Mouse (Mus musculus): ENCODE measurements at regions not wholly inside any gene's neighbourhood (a gene's known extent, or its start where the extent isn't known, plus 50 kb on each side); places are given as distances from the start of the nearest gene placed in this dataset.
A peak's percentile ranks its signal among the peaks of the same experiment; 100 is the strongest.

DNA sequence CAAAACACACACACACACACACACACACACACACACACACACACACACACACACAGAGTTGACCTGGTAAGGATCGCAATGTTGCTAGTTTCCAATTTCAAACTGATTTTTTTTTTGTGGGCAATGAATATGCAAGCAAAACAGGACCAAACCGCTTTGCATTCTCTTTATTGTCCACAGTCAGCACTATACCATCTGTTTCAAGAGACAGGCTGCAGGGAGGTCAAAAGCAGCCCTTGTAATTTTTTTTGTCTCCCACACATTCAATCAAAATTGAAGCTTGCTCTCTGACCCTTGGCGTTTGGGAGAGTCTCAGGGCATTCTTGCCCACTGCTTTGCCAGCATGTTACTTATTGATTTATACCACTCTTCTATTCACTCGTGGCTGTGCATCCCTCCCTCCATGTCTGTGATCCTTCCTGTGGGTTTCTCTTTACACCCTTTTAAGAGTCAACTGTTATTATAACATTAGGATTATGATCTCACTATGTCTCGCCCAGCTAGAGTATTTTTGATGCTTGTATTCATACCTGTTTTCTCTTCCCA is 110.1 kb downstream of the S1pr1 start:
- Histone ChIP-seq H3K27me3 (ENCODE audit: control insufficient read depth, insufficient read depth, insufficient read length) (no peaks in the 10 kb centered on the region), H3ac (ENCODE audit: control insufficient read depth, insufficient read length, low read depth) (no peak overlapping the region), H3K4me3 (ENCODE audit: insufficient read depth, poor library complexity, severe bottlenecking) (no peak overlapping the region), H3K36me3 (ENCODE audit: control insufficient read depth, insufficient read depth) (no peaks in the 10 kb centered on the region), H3K79me3 (ENCODE audit: low read depth) (no peaks in the 10 kb centered on the region), H3K79me2 (ENCODE audit: control insufficient read depth, insufficient read depth) (no peaks in the 10 kb centered on the region)
- TF ChIP-seq CTCF (IDR thresholded peaks at IDR 0.05; ENCODE audit: control insufficient read depth, insufficient read depth, insufficient read length) (no peak), CEBPB (IDR thresholded peaks at IDR 0.05; ENCODE audit: low read depth) (no peak), MYOD1 (IDR thresholded peaks at IDR 0.05; ENCODE audit: control insufficient read depth, insufficient read length, low read depth) (no peak), MAX (IDR thresholded peaks at IDR 0.05) (no peak)

DNA sequence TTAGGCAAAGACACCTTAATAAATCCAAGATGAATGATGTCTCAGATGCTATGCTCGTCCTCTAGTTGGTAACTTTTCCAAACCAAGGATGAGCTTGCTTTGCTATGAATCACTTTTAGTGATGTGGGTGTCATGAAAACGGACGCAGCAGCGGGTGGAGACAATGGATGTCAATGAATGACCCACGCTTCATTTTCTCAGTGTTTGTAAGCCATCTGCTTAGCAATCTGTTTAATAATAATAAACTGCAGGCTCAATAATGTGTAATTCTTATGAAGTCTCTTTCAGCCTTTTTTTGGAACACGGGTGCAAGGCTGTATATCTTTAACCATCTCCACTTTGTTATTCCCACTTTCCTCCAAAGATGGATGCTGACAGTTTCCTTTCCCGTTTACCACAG is 110.6 kb downstream of the S1pr1 start:
- no peaks in the 10 kb centered on the region for H3K27me3 ChIP-seq (ENCODE audit: control insufficient read depth, insufficient read depth, insufficient read length)
- no peak overlapping the region for H3ac ChIP-seq (ENCODE audit: control insufficient read depth, insufficient read length, low read depth)
- TF ChIP-seq MYOG (IDR thresholded peaks at IDR 0.05; ENCODE audit: control insufficient read depth, extremely low read depth, insufficient read length): no peak
- TF ChIP-seq MAX (IDR thresholded peaks at IDR 0.05): no peak
- no peak for TF ChIP-seq CTCF (IDR thresholded peaks at IDR 0.05; ENCODE audit: control insufficient read depth, insufficient read depth, insufficient read length)
- TF ChIP-seq CEBPB (IDR thresholded peaks at IDR 0.05; ENCODE audit: low read depth): no peak
- no peak for TF ChIP-seq MYOD1 (IDR thresholded peaks at IDR 0.05; ENCODE audit: control insufficient read depth, insufficient read length, low read depth)
- TF ChIP-seq USF1 (IDR thresholded peaks at IDR 0.05; ENCODE audit: low read depth): no peak
- no peak for TF ChIP-seq FOSL1 (IDR thresholded peaks at IDR 0.05; ENCODE audit: insufficient read depth, low read length, poor library complexity, severe bottlenecking)
- H3K36me3 ChIP-seq (ENCODE audit: control insufficient read depth, insufficient read depth): no peaks in the 10 kb centered on the region
- H3K79me2 ChIP-seq (ENCODE audit: control insufficient read depth, insufficient read depth): no peaks in the 10 kb centered on the region
- H3K79me3 ChIP-seq (ENCODE audit: low read depth): no peaks in the 10 kb centered on the region
- no peak overlapping the region for H3K4me3 ChIP-seq (ENCODE audit: insufficient read depth, poor library complexity, severe bottlenecking)

DNA sequence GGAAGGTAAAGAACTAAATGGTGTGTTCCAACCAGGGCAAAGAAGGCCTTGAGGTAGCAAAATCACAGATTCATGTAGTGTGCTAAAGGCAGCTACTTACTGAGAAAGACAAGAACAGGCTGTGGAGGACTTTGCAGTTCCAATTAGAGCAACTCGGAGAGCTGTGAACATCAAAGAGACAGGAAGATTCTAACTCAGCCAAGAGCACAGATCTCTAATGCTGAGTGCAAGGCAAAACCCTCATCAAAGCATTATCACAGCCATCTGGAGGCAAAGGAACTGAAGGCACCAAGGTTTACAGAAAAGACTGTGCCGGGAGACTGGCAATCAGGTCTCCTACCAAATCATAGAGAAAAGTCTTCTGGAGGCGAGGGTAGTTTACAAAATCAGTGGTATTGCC is 111.1 kb downstream of the S1pr1 start:
- Histone ChIP-seq H3ac (ENCODE audit: control insufficient read depth, insufficient read length, low read depth) (no peak overlapping the region), H3K36me3 (ENCODE audit: control insufficient read depth, insufficient read depth) (no peaks in the 10 kb centered on the region), H3K79me3 (ENCODE audit: low read depth) (no peaks in the 10 kb centered on the region), H3K4me3 (ENCODE audit: insufficient read depth, poor library complexity, severe bottlenecking) (no peak overlapping the region), H3K79me2 (ENCODE audit: control insufficient read depth, insufficient read depth) (no peaks in the 10 kb centered on the region), H3K27me3 (ENCODE audit: control insufficient read depth, insufficient read depth, insufficient read length) (no peaks in the 10 kb centered on the region)
- TF ChIP-seq USF1 (IDR thresholded peaks at IDR 0.05; ENCODE audit: low read depth): no peak
- TF ChIP-seq MAX (IDR thresholded peaks at IDR 0.05): no peak
- no peak for TF ChIP-seq MYOG (IDR thresholded peaks at IDR 0.05; ENCODE audit: control insufficient read depth, extremely low read depth, insufficient read length)
- TF ChIP-seq CEBPB (IDR thresholded peaks at IDR 0.05; ENCODE audit: low read depth): no peak
- no peak for TF ChIP-seq MYOD1 (IDR thresholded peaks at IDR 0.05; ENCODE audit: control insufficient read depth, insufficient read length, low read depth)
- no peak for TF ChIP-seq CTCF (IDR thresholded peaks at IDR 0.05; ENCODE audit: control insufficient read depth, insufficient read depth, insufficient read length)
- TF ChIP-seq FOSL1 (IDR thresholded peaks at IDR 0.05; ENCODE audit: insufficient read depth, low read length, poor library complexity, severe bottlenecking): no peak

DNA sequence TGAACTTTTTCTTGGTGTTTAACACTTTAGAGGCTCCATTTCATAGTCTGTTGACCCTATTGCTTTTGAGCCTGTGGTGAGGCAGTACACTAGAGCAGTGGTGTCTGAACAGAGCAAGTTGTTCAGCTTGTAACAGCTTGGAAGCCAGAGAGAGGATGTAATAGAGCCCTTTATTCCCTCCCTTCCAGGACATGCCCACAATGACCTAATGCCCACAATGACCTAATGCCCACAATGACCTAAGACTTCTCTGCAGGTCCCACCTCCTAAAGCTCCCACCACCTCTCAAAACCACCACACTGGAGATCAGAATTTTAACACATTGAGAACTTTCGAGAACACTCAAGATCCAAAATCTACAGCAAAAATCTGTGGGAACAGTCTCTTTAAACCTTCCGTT is 115.6 kb downstream of the S1pr1 start:
- Histone ChIP-seq H3K79me2 (ENCODE audit: control insufficient read depth, insufficient read depth) (no peaks in the 10 kb centered on the region), H3K79me3 (ENCODE audit: low read depth) (no peaks in the 10 kb centered on the region), H3K4me3 (ENCODE audit: insufficient read depth, poor library complexity, severe bottlenecking) (no peak overlapping the region), H3K27me3 (ENCODE audit: control insufficient read depth, insufficient read depth, insufficient read length) (no peaks in the 10 kb centered on the region), H3K36me3 (ENCODE audit: control insufficient read depth, insufficient read depth) (no peaks in the 10 kb centered on the region), H3ac (ENCODE audit: control insufficient read depth, insufficient read length, low read depth) (no peak overlapping the region)
- TF ChIP-seq MYOD1 (IDR thresholded peaks at IDR 0.05; ENCODE audit: control insufficient read depth, insufficient read length, low read depth): no peak
- TF ChIP-seq CTCF (IDR thresholded peaks at IDR 0.05; ENCODE audit: control insufficient read depth, insufficient read depth, insufficient read length): no peak
- no peak for TF ChIP-seq FOSL1 (IDR thresholded peaks at IDR 0.05; ENCODE audit: insufficient read depth, low read length, poor library complexity, severe bottlenecking)
- no peak for TF ChIP-seq CEBPB (IDR thresholded peaks at IDR 0.05; ENCODE audit: low read depth)
- TF ChIP-seq MAX (IDR thresholded peaks at IDR 0.05): no peak

DNA sequence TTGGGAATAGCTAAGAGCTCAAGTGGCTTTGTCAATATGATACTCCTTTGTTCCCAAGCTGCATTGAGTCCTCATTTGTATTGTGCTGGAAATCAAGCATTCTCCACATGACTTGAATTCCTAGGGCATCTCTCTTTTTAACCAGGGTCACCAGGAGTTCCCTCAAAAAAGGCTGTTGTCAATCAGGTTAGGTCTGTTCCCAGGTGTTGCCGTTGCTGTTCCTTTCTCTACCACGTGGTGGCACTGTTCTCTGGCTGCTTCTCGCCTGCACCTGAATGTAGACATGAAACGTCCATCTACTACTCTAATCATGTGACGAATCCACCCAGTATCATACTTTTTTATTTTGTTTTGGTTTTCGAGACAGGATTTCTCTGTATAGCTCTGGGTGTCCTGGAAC is 118.3 kb downstream of the S1pr1 start:
- no peak overlapping the region for H3K4me3 ChIP-seq (ENCODE audit: insufficient read depth, poor library complexity, severe bottlenecking)
- H3K27me3 ChIP-seq (ENCODE audit: control insufficient read depth, insufficient read depth, insufficient read length): no peaks in the 10 kb centered on the region
- no peaks in the 10 kb centered on the region for H3K36me3 ChIP-seq (ENCODE audit: control insufficient read depth, insufficient read depth)
- H3K79me2 ChIP-seq (ENCODE audit: control insufficient read depth, insufficient read depth): no peaks in the 10 kb centered on the region
- H3K79me3 ChIP-seq (ENCODE audit: low read depth): no peaks in the 10 kb centered on the region
- no peak overlapping the region for H3ac ChIP-seq (ENCODE audit: control insufficient read depth, insufficient read length, low read depth)
- TF ChIP-seq CEBPB (IDR thresholded peaks at IDR 0.05; ENCODE audit: low read depth): no peak
- TF ChIP-seq CTCF (IDR thresholded peaks at IDR 0.05; ENCODE audit: control insufficient read depth, insufficient read depth, insufficient read length): peak; percentile 44
- no peak for TF ChIP-seq USF1 (IDR thresholded peaks at IDR 0.05; ENCODE audit: low read depth)

DNA sequence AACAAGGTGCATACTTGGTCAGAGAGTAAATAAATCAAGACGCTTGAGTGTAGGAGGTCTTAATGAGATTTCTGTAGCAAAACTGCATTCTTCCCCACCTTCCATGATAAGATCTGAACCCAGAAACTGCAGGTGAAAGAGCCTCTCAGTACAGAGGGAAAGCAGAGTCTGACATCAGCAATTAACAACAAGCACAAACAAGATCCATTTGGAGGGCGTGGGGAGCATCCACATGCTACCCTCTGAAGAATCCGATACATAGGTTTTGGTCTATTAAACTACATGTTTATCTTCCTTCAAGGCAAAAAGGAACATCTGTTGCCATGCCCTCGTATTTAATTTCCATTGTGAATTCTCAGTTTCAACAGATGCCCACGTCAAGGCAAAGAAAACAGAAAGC is 124.2 kb downstream of the S1pr1 start:
- no peaks in the 10 kb centered on the region for H3K79me3 ChIP-seq (ENCODE audit: low read depth)
- no peaks in the 10 kb centered on the region for H3K79me2 ChIP-seq (ENCODE audit: control insufficient read depth, insufficient read depth)
- no peaks in the 10 kb centered on the region for H3K27me3 ChIP-seq (ENCODE audit: control insufficient read depth, insufficient read depth, insufficient read length)
- no peak for TF ChIP-seq MYOG (IDR thresholded peaks at IDR 0.05; ENCODE audit: control insufficient read depth, extremely low read depth, insufficient read length)
- TF ChIP-seq USF1 (IDR thresholded peaks at IDR 0.05; ENCODE audit: low read depth): no peak
- TF ChIP-seq CTCF (IDR thresholded peaks at IDR 0.05; ENCODE audit: control insufficient read depth, insufficient read depth, insufficient read length): no peak
- no peak for TF ChIP-seq MYOD1 (IDR thresholded peaks at IDR 0.05; ENCODE audit: control insufficient read depth, insufficient read length, low read depth)
- TF ChIP-seq FOSL1 (IDR thresholded peaks at IDR 0.05; ENCODE audit: insufficient read depth, low read length, poor library complexity, severe bottlenecking): no peak
- no peak for TF ChIP-seq CEBPB (IDR thresholded peaks at IDR 0.05; ENCODE audit: low read depth)
- TF ChIP-seq MAX (IDR thresholded peaks at IDR 0.05): no peak
- H3K36me3 ChIP-seq (ENCODE audit: control insufficient read depth, insufficient read depth): no peaks in the 10 kb centered on the region
- H3K4me3 ChIP-seq (ENCODE audit: insufficient read depth, poor library complexity, severe bottlenecking): no peak overlapping the region
- no peak overlapping the region for H3ac ChIP-seq (ENCODE audit: control insufficient read depth, insufficient read length, low read depth)

Measured in C2C12 (cell line).